Mouse (Mus musculus): ENCODE measurements around the gene 2010003K11Rik. TPM values are rescaled to one million over a fixed set of nuclear protein-coding genes. Genes with fewer than 3 reads are reported as not detected.
"Not testable (repeated sequence)": the region's sequence is repeated elsewhere in the genome, so short reads cannot be mapped to it uniquely, and the experiment has no call there.

Gene 2010003K11Rik
- total RNA-seq, 2 experiments from 2014 or later: not detected

- peak in 1 of 2 experiments; percentile 27 for DNase-seq (ENCODE audit: extremely low spot score in 1 of 2, low spot score in 2 of 2)
These were observed 23.0 kb downstream of the 2010003K11Rik start for GRCm38 (mm10) chr19:4475224-4475925.

GRCm38 (mm10) chr19:4474739-4475138 lies 23.6 kb downstream of the 2010003K11Rik start:
- DNase-seq (ENCODE audit: extremely low spot score in 1 of 2, low spot score in 2 of 2): no peak
- intact Hi-C loops (cut with DNase I): no loop called here

More at GRCm38 (mm10) chr19:4475224-4475925, 23.0 kb downstream of the 2010003K11Rik start:
- intact Hi-C loops (cut with DNase I): no loop called here

- intact Hi-C loops (cut with DNase I): no loop called here
- no peak for DNase-seq (ENCODE audit: extremely low spot score in 1 of 2, low spot score in 2 of 2)
These were observed 24.8 kb downstream of the 2010003K11Rik start for GRCm38 (mm10) chr19:4473549-4473948.

- DNase-seq (ENCODE audit: extremely low spot score in 1 of 2, low spot score in 2 of 2): no peak
These were observed 30.0 kb downstream of the 2010003K11Rik start for GRCm38 (mm10) chr19:4468363-4468762.

GRCm38 (mm10) chr19:4464666-4465065 lies 33.7 kb downstream of the 2010003K11Rik start:
- intact Hi-C loops (cut with DNase I): no loop called here
- no peak for DNase-seq (ENCODE audit: extremely low spot score in 1 of 2, low spot score in 2 of 2)

More at GRCm38 (mm10) chr19:4468363-4468762, 30.0 kb downstream of the 2010003K11Rik start:
- intact Hi-C loops (cut with DNase I): no loop called here

- intact Hi-C loops (cut with DNase I): no loop called here
- DNase-seq (ENCODE audit: extremely low spot score in 1 of 2, low spot score in 2 of 2): no peak
These were observed 36.4 kb downstream of the 2010003K11Rik start for GRCm38 (mm10) chr19:4461981-4462380.

- intact Hi-C loops (cut with DNase I): no loop called here
- DNase-seq (ENCODE audit: extremely low spot score in 1 of 2, low spot score in 2 of 2): peak in 1 of 2 experiments; percentile 65
These were observed 42.2 kb downstream of the 2010003K11Rik start for GRCm38 (mm10) chr19:4456227-4456626.

- intact Hi-C loops (cut with DNase I): no loop called here
- DNase-seq (ENCODE audit: extremely low spot score in 1 of 2, low spot score in 2 of 2): no peak
These were observed 43.1 kb downstream of the 2010003K11Rik start for GRCm38 (mm10) chr19:4455071-4455800.

GRCm38 (mm10) chr19:4454040-4454439 lies 44.3 kb downstream of the 2010003K11Rik start:
- DNase-seq (ENCODE audit: extremely low spot score in 1 of 2, low spot score in 2 of 2); intact Hi-C loops (cut with DNase I): not testable (repeated sequence)

GRCm38 (mm10) chr19:4452525-4452924 lies 45.9 kb downstream of the 2010003K11Rik start:
- no peak for DNase-seq (ENCODE audit: extremely low spot score in 1 of 2, low spot score in 2 of 2)
- intact Hi-C loops (cut with DNase I): no loop called here

- intact Hi-C loops (cut with DNase I): no loop called here
- DNase-seq (ENCODE audit: extremely low spot score in 1 of 2, low spot score in 2 of 2): no peak
These were observed 46.4 kb downstream of the 2010003K11Rik start for GRCm38 (mm10) chr19:4451965-4452364.

GRCm38 (mm10) chr19:4451098-4451497 lies 47.3 kb downstream of the 2010003K11Rik start:
- DNase-seq (ENCODE audit: extremely low spot score in 1 of 2, low spot score in 2 of 2): no peak
- intact Hi-C loops (cut with DNase I): no loop called here

GRCm38 (mm10) chr19:4450666-4451065 lies 47.7 kb downstream of the 2010003K11Rik start:
- DNase-seq (ENCODE audit: extremely low spot score in 1 of 2, low spot score in 2 of 2): no peak
- intact Hi-C loops (cut with DNase I): no loop called here

- DNase-seq (ENCODE audit: extremely low spot score in 1 of 2, low spot score in 2 of 2): no peak
- intact Hi-C loops (cut with DNase I): loop anchor here (10.0 kb wide), 1 partner anchor 194 kb away; no protein-coding TSS in a partner anchor
These were observed 49.2 kb downstream of the 2010003K11Rik start for GRCm38 (mm10) chr19:4449230-4449629.

- intact Hi-C loops (cut with DNase I): loop anchor here (10.0 kb wide), 1 partner anchor 193 kb away; no protein-coding TSS in a partner anchor
- DNase-seq (ENCODE audit: extremely low spot score in 1 of 2, low spot score in 2 of 2): no peak
These were observed 50.9 kb downstream of the 2010003K11Rik start for GRCm38 (mm10) chr19:4447445-4447844.

Other genes starting within 250 kb of the 2010003K11Rik start
- 10 to 100 TPM; 49.5 to 55.1 TPM for gene Ssh3, start 229.4 kb downstream of the 2010003K11Rik start, total RNA-seq (2021)
- gene Ankrd13d, start 215.4 kb downstream of the 2010003K11Rik start, total RNA-seq (2021): 10 to 100 TPM; 87.8 to 91.7 TPM
- 100 to 1,000 TPM; 146 to 154 TPM for gene Grk2, start 192.4 kb downstream of the 2010003K11Rik start, total RNA-seq (2021)
- gene Kdm2a, start 100.3 kb downstream of the 2010003K11Rik start, total RNA-seq (2021): 10 to 100 TPM; 66.6 to 67.3 TPM
- gene Rhod, start 59.2 kb downstream of the 2010003K11Rik start, total RNA-seq (2021): 1 to 10 TPM in 1 of 2 experiments, under 1 TPM in 1; 0.95 to 1.7 TPM
- gene Syt12, start 21.1 kb downstream of the 2010003K11Rik start, total RNA-seq (2021): 10 to 100 TPM; 13.3 to 16.6 TPM
- 10 to 100 TPM; 46.8 to 50.8 TPM for gene Pcx, start 11.9 kb upstream of the 2010003K11Rik start, total RNA-seq (2021)
- gene Lrfn4, start 117.1 kb upstream of the 2010003K11Rik start, total RNA-seq (2021): 10 to 100 TPM; 73.7 to 76.1 TPM
- 10 to 100 TPM; 19.6 to 21.4 TPM for gene Rce1, start 127.1 kb upstream of the 2010003K11Rik start, total RNA-seq (2021)
- 1 to 10 TPM; 2.7 to 3.0 TPM for gene Gm960, start 200.1 kb upstream of the 2010003K11Rik start, total RNA-seq (2021)
- gene Sptbn2, start 212.6 kb upstream of the 2010003K11Rik start, total RNA-seq (2021): 100 to 1,000 TPM; 553 to 622 TPM

Data from left cerebral cortex, postnatal 10 days (tissue).